4 mouse cellular contexts compared by ENCODE assay signal in the genomic region with DNA sequence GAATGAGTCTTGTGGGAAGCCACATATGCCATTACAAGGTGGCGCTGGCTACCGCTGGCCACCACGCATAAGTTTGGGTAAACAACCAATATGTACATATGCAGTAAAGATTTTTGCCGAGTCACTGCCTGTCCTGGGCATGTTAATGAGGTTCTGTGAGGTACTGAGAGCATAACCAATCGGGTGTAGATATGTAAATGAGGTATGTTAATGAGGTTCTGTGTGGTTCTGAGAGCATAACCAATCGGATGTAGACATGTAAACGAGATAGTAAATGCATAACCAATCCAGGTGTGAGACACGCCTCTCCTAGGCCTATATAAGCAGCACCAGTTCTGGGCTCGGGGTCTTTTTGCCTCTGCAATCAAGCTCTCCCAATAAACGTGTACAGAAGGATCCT. TPM values are rescaled to one million over a fixed set of nuclear protein-coding genes. Genes with fewer than 3 reads are reported as not detected.
"Had no signal": no experiment of that assay in that cellular context is flagged by ENCODE, and none has a peak within 500 bp of the region (broad histone marks: within the 10 kb centered on the region; RNA-seq: fewer than 3 reads in every experiment).

No protein-coding gene starts in this region.

RNA-seq across cellular contexts. Expression of a gene that starts 16.1 kb away (rescaled TPM):
- total RNA-seq: megakaryocyte-erythroid progenitor cell, adult 5-6 weeks; monocyte, adult 5-6 weeks; neutrophil, adult 5-6 weeks had no signal
- polyA plus RNA-seq: spleen, adult 2 months had no signal
